Mouse (Mus musculus): ENCODE measurements around the gene Polr2f. TPM values are rescaled to one million over a fixed set of nuclear protein-coding genes. Genes with fewer than 3 reads are reported as not detected.
A peak's percentile ranks its signal among the peaks of the same experiment; 100 is the strongest.

The Polr2f gene
- total RNA-seq, 2 experiments from 2014 or later, result 60.5 to 113 TPM

- peak; percentile 74 for ATAC-seq (replicated peaks; ENCODE audit: poor library complexity, severe bottlenecking)
These were observed 7.7 kb downstream of the Polr2f start for GRCm38 (mm10) chr15:79148533-79148932.

GRCm38 (mm10) chr15:79151881-79152280 is 11.1 kb downstream of the Polr2f start:
- no peak for ATAC-seq (replicated peaks; ENCODE audit: poor library complexity, severe bottlenecking)

GRCm38 (mm10) chr15:79152709-79153108 is 11.9 kb downstream of the Polr2f start:
- ATAC-seq (replicated peaks; ENCODE audit: poor library complexity, severe bottlenecking), result no peak

- ATAC-seq (replicated peaks; ENCODE audit: poor library complexity, severe bottlenecking), result no peak
These were observed 14.8 kb downstream of the Polr2f start for GRCm38 (mm10) chr15:79155572-79155971.

- ATAC-seq (replicated peaks; ENCODE audit: poor library complexity, severe bottlenecking), result peak; percentile 67
These were observed 21.5 kb downstream of the Polr2f start for GRCm38 (mm10) chr15:79162301-79162700.

- no peak for ATAC-seq (replicated peaks; ENCODE audit: poor library complexity, severe bottlenecking)
These were observed 22.0 kb downstream of the Polr2f start for GRCm38 (mm10) chr15:79162822-79163221.

- no peak for ATAC-seq (replicated peaks; ENCODE audit: poor library complexity, severe bottlenecking)
These were observed 23.4 kb downstream of the Polr2f start for GRCm38 (mm10) chr15:79164251-79164650.

- no peak for ATAC-seq (replicated peaks; ENCODE audit: poor library complexity, severe bottlenecking)
These were observed 24.3 kb downstream of the Polr2f start, which contains the start of gene Sox10 for GRCm38 (mm10) chr15:79165140-79165539. Gene Sox10, minus strand, starts transcription at chr15:79165240.

- ATAC-seq (replicated peaks; ENCODE audit: poor library complexity, severe bottlenecking), result no peak
These were observed 25.9 kb downstream of the Polr2f start for GRCm38 (mm10) chr15:79166712-79167111.

- ATAC-seq (replicated peaks; ENCODE audit: poor library complexity, severe bottlenecking), result no peak
These were observed 36.1 kb downstream of the Polr2f start for GRCm38 (mm10) chr15:79176905-79177304.

- no peak for ATAC-seq (replicated peaks; ENCODE audit: poor library complexity, severe bottlenecking)
These were observed 44.4 kb downstream of the Polr2f start for GRCm38 (mm10) chr15:79185213-79185612.

GRCm38 (mm10) chr15:79187819-79188218 is 47.0 kb downstream of the Polr2f start:
- no peak for ATAC-seq (replicated peaks; ENCODE audit: poor library complexity, severe bottlenecking)

GRCm38 (mm10) chr15:79191426-79191825 is 50.6 kb downstream of the Polr2f start:
- ATAC-seq (replicated peaks; ENCODE audit: poor library complexity, severe bottlenecking), result no peak

GRCm38 (mm10) chr15:79192450-79192849 is 51.6 kb downstream of the Polr2f start:
- no peak for ATAC-seq (replicated peaks; ENCODE audit: poor library complexity, severe bottlenecking)

- ATAC-seq (replicated peaks; ENCODE audit: poor library complexity, severe bottlenecking), result no peak
These were observed 52.4 kb downstream of the Polr2f start for GRCm38 (mm10) chr15:79192885-79193845.

- no peak for ATAC-seq (replicated peaks; ENCODE audit: poor library complexity, severe bottlenecking)
These were observed 53.2 kb downstream of the Polr2f start for GRCm38 (mm10) chr15:79194048-79194447.

- no peak for ATAC-seq (replicated peaks; ENCODE audit: poor library complexity, severe bottlenecking)
These were observed 54.1 kb downstream of the Polr2f start for GRCm38 (mm10) chr15:79194946-79195345.

GRCm38 (mm10) chr15:79195492-79195891 is 54.7 kb downstream of the Polr2f start:
- no peak for ATAC-seq (replicated peaks; ENCODE audit: poor library complexity, severe bottlenecking)

GRCm38 (mm10) chr15:79199390-79199976 is 58.7 kb downstream of the Polr2f start:
- ATAC-seq (replicated peaks; ENCODE audit: poor library complexity, severe bottlenecking), result no peak
